Mouse (Mus musculus): Measurements from ENCODE around the gene Llgl2.

DNA sequence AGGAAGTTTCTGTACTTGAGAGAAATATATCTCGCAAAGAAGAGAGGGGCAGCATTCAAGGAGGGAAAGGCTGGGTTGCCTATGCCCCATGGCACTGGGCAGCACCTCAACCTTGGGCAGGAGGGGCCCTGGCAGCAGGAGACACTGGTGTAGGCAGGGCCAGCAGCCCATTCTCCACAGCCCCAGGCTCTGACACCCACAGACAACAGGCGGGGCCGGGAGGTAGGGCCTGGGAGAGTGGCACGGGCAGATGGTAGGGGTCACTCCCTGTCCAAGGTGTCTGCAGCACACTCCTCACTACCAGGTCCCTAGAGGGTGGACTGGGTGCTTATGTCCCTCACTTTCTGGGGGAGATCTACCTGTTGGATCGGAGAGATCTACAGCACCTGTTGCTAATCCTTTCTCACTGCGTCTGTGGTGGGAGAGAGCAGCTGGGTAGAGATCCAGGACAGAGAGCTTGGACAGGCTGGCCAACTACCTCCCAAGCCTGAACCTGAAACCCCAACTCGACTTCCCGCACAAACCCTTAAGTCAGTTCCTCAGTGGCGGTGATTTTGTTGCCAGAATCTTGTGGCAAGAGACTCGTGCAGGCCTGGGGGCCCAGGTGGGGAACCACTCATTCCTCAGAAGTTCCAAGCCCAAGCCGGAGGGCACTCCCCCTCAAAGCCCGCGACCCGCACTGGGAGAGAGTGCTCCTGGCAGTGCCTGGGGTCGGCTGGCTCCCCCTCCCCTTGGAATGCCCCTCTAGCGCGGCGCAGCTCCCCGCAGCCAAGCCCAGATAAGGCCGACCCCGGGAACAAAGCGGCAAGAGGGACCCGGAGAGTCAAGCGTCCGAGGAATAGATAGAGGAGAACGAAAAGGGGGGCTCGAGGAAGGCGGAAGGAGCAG lies 11.1 kb upstream of the Llgl2 start:
- TF ChIP-seq CTCF (IDR thresholded peaks at IDR 0.05; ENCODE audit: borderline replicate concordance, control insufficient read depth, extremely low read depth, insufficient read depth, low read length, poor library complexity) (no peak), POLR2A (IDR thresholded peaks at IDR 0.05; ENCODE audit: control insufficient read depth, extremely low read depth, insufficient read depth, low read length, poor library complexity) (no peak)
